Mouse (Mus musculus): Measurements from ENCODE around the gene Cnr1. TPM values are rescaled to one million over a fixed set of nuclear protein-coding genes. Genes with fewer than 3 reads are reported as not detected.

Cnr1 gene
- polyA plus RNA-seq, 1 experiment from 2014 or later: 4.6 TPM

DNA sequence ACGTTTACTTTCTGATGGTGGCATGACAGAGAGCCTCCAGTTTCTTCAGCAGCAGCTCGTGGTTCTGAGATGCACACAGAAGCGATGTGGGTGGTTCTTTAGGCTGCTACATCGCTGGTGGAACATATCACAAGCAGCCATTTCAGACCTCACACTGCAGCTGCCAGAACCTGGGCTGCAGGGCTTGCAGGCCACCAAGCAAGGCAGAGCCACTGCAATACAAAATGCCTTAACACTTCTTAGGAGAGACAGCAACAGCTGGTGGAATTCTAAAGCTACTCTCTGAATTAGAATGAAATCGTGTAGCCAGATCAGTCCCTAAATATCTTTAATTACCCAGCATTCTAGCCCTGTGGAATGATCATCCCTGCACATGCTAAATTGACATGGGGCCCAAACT is 3.6 kb upstream of the Cnr1 start:
- H3K27me3 ChIP-seq (ENCODE audit: low read depth, poor library complexity, severe bottlenecking): peaks cover 60% of the 10 kb centered on the region
- no peaks in the 10 kb centered on the region for H3K36me3 ChIP-seq
- DNase-seq (ENCODE audit: low spot score): no peak
- H3K4me1 ChIP-seq: peaks cover 27% of the 10 kb centered on the region
- 57% methylated on average over 5 of the region's 5 CpGs for WGBS
- H3K9me3 ChIP-seq (replicated peaks): no peaks in the 10 kb centered on the region
- H3K27ac ChIP-seq (replicated peaks): no peak overlapping the region
- no peak overlapping the region for H3K4me3 ChIP-seq

DNA sequence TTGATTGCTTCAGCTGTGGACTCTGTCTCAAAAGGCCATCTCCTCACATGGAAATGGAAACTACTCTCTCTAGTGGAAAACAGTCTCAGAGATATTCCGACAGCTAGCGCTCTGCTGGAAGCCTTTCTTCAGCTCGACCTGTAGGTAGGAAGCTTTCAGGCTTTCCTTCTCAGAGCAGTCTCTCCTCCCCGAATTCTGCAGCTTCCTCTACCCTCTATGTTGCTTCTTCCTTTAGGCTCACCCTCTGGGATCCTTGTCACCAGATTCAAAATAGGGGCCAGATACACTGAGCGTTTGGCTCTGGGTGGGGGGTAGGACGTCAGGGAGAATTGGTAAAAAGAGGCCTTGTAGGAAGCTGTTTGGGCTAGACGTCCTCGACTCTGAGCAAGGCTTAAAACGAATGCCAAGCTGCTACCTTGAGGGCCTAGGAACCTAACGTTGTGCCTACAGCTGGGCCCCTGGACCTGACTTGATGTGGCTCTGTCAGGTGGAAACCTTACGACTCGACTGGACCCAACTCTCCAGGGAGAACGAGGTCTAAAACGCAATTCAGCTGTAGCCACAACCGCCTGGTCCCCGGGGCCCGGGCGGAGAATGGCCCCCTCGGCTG is 1.1 kb upstream of the Cnr1 start:
- peak; percentile 62 for DNase-seq (ENCODE audit: low spot score)
- H3K36me3 ChIP-seq: no peaks in the 10 kb centered on the region
- peaks cover 76% of the 10 kb centered on the region for H3K27me3 ChIP-seq (ENCODE audit: low read depth, poor library complexity, severe bottlenecking)
- WGBS: under 1% methylated on average over 19 of the region's 19 CpGs
- peak overlapping the region; percentile 76 for H3K4me3 ChIP-seq
- H3K27ac ChIP-seq (replicated peaks): peak overlapping the region; percentile 87
- peaks cover 27% of the 10 kb centered on the region for H3K4me1 ChIP-seq
- no peaks in the 10 kb centered on the region for H3K9me3 ChIP-seq (replicated peaks)

DNA sequence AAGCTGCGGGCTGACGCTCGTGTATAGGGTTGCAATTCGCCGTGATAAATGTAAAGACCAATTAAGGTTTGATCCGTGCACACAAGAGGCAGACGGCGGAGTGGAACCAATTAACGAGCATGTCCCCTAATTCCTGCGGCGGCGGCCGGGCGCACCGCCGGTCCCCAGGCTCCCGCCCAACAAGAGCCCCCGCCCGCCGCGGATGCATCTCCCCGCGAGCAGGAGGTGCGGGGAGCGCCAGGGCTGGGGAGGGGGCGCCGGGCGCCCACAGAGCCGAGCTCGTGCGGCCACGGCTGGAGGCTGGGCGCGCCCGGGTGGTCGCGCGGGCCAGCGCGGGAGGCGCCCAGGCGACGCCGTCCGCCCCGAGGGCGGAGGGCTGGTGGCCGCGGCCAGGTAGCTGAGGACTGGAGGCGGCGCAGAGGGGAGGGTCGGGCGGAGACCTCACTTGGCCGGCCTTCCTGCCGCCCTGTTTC is 596 bp upstream of the Cnr1 start:
- H3K36me3 ChIP-seq: no peaks in the 10 kb centered on the region
- WGBS: under 1% methylated on average over 53 of the region's 55 CpGs
- H3K9me3 ChIP-seq (replicated peaks): no peaks in the 10 kb centered on the region
- H3K4me3 ChIP-seq: peak overlapping the region; percentile 76
- H3K27me3 ChIP-seq (ENCODE audit: low read depth, poor library complexity, severe bottlenecking): peaks cover 76% of the 10 kb centered on the region
- H3K4me1 ChIP-seq: peaks cover 27% of the 10 kb centered on the region
- DNase-seq (ENCODE audit: low spot score): no peak
- H3K27ac ChIP-seq (replicated peaks): peak overlapping the region; percentile 87

DNA sequence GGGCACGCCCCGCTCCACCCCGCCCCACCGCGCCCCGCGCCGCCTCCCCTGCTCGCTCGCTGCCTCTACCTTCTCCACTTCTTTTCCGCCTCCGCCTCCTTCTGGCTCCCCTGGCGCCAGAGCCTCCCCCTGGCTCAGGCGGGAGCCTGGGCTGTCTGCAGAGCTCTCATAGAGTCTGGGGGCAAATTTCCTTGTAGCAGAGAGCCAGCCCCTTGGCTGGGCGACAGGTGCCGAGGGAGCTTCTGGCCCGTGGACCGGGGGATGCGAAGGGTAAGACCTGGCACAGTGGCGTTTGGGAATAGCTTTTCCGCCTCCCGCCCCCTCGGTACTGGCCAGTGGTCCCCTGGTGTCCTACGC is 474 bp downstream of the Cnr1 start:
- no peaks in the 10 kb centered on the region for H3K9me3 ChIP-seq (replicated peaks)
- H3K36me3 ChIP-seq: no peaks in the 10 kb centered on the region
- DNase-seq (ENCODE audit: low spot score): no peak
- WGBS: under 1% methylated on average over 16 of the region's 24 CpGs
- peaks cover 72% of the 10 kb centered on the region for H3K27me3 ChIP-seq (ENCODE audit: low read depth, poor library complexity, severe bottlenecking)
- H3K4me1 ChIP-seq: peaks cover 27% of the 10 kb centered on the region
- H3K4me3 ChIP-seq: peak overlapping the region; percentile 76
- H3K27ac ChIP-seq (replicated peaks): peak overlapping the region; percentile 87

DNA sequence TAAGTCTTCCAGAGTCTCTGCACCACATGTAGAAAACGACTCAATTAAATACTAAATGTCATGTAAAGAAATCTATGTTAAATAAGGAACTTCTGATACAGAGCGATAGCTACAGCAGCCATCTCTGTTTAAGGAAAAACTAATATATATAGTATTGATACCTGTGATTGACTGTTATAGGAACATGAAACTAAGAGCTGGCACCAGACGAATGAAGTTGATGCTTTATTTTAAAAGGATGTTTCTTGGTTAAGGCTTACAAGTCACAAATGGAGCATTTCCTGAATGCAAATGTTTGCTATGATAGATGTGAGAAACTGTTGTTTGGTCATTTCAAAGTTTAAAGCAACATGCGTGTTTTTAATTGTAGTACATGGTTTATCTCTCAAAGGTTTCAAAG is 1.1 kb downstream of the Cnr1 start:
- Histone ChIP-seq H3K4me1 (peaks cover 27% of the 10 kb centered on the region), H3K4me3 (peak overlapping the region; percentile 76), H3K27ac (replicated peaks) (no peak overlapping the region), H3K36me3 (no peaks in the 10 kb centered on the region), H3K27me3 (ENCODE audit: low read depth, poor library complexity, severe bottlenecking) (peaks cover 66% of the 10 kb centered on the region), H3K9me3 (replicated peaks) (no peaks in the 10 kb centered on the region)
- no peak for DNase-seq (ENCODE audit: low spot score)
- 61% methylated on average over 4 of the region's 4 CpGs for WGBS

DNA sequence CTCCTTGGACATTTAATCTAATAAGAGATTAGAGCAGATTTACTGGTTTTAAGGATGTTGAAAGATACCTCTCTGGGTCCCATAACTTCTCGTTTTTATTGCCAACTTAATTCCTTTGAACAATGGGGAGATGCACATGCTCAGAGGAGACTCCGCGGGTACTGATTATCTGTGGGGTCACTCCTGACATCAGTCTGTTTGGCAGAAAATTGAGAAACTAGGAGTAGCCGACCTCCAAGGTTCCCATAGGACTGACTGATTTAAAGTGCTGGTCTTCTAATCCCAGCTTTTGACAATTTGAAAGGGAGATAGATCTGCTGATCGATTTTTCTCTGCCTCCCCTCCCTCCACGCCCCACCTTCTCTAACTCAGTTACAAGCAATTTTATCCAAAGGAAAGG is 1.6 kb downstream of the Cnr1 start:
- Histone ChIP-seq H3K4me3 (no peak overlapping the region), H3K27me3 (ENCODE audit: low read depth, poor library complexity, severe bottlenecking) (peaks cover 61% of the 10 kb centered on the region), H3K4me1 (peaks cover 27% of the 10 kb centered on the region), H3K27ac (replicated peaks) (no peak overlapping the region), H3K9me3 (replicated peaks) (no peaks in the 10 kb centered on the region), H3K36me3 (no peaks in the 10 kb centered on the region)
- WGBS: 49% methylated on average over 6 of the region's 6 CpGs
- DNase-seq (ENCODE audit: low spot score): no peak

DNA sequence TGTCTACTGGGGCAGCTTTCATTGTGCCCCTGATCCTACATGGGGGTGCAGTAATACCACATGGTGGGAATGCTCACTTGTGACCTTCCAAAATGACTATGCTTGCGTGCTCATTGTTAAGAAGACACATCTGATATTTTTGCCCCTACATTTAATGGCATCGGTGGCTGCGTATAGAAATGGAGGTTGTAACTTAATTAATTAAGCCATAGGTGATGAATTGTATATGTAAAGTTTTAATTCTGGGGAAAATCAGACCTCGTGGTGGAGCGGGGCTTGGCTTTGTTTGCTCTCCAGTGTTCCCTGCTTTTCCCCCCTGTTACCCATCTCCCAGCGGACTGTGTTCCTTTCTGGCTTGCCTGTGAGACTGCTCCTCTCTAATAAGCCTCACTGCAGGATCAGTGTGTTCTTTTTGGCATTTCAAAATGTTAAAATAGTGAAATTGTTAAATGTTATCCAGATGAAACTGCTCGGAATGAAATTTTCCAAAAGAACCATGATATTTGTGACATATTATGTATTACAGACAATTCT is 2.4 kb downstream of the Cnr1 start:
- peak; percentile 10 for DNase-seq (ENCODE audit: low spot score)

DNA sequence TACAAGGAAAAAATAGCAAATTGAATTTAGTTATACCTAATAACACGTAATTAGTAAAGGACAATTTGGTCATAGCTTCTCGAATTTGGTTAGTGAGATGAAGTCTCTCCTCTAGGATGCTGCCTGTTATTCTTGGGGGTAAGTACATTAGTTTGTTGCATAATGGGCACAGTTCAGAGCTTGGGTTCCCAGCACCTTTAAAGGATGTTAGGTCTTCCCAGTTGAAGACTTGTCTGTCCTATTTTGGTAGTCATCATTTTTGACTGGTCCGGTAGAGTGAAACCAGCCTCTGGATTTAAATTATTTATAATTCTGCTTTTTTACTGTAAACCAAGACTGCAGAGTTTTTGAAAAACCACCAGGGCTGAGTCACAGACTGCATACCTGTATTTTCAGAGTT is 3.3 kb downstream of the Cnr1 start:
- Histone ChIP-seq H3K4me1 (peaks cover 27% of the 10 kb centered on the region), H3K36me3 (no peaks in the 10 kb centered on the region), H3K9me3 (replicated peaks) (no peaks in the 10 kb centered on the region), H3K27ac (replicated peaks) (no peak overlapping the region), H3K4me3 (no peak overlapping the region), H3K27me3 (ENCODE audit: low read depth, poor library complexity, severe bottlenecking) (peaks cover 45% of the 10 kb centered on the region)
- DNase-seq (ENCODE audit: low spot score): peak; percentile 1
- 89% methylated on average over 3 of the region's 3 CpGs for WGBS

More for the DNA sequence above, 2.4 kb downstream of the Cnr1 start:
- peaks cover 53% of the 10 kb centered on the region for H3K27me3 ChIP-seq (ENCODE audit: low read depth, poor library complexity, severe bottlenecking)
- peak overlapping the region; percentile 24 for H3K4me3 ChIP-seq
- WGBS: 85% methylated on average over 7 of the region's 7 CpGs
- H3K36me3 ChIP-seq: no peaks in the 10 kb centered on the region
- no peaks in the 10 kb centered on the region for H3K9me3 ChIP-seq (replicated peaks)
- H3K27ac ChIP-seq (replicated peaks): no peak overlapping the region
- peaks cover 27% of the 10 kb centered on the region for H3K4me1 ChIP-seq

DNA sequence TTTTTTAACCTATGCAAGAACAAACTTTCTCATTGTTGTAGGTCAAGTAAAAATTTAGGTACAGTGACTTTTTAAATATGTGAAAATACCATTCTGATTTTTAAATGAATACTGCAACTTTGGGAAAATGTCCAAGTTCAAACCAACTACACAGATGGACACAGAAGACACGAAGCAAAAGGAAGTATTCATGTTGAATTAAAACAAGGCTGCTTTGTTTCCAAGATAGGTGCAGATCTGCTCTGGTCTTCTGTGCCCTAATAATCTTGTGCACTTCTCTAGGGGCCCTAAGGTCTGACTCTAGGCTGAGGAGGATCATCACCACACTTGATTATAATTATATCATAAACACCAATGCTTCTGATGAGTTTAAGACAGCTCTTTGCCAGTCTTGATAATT is 4.1 kb downstream of the Cnr1 start:
- Histone ChIP-seq H3K27me3 (ENCODE audit: low read depth, poor library complexity, severe bottlenecking) (peaks cover 37% of the 10 kb centered on the region), H3K4me1 (peaks cover 22% of the 10 kb centered on the region), H3K4me3 (no peak overlapping the region), H3K27ac (replicated peaks) (no peak overlapping the region), H3K9me3 (replicated peaks) (no peaks in the 10 kb centered on the region), H3K36me3 (no peaks in the 10 kb centered on the region)
- DNase-seq (ENCODE audit: low spot score): no peak
- WGBS: 83% methylated on average over 1 of the region's 1 CpGs

DNA sequence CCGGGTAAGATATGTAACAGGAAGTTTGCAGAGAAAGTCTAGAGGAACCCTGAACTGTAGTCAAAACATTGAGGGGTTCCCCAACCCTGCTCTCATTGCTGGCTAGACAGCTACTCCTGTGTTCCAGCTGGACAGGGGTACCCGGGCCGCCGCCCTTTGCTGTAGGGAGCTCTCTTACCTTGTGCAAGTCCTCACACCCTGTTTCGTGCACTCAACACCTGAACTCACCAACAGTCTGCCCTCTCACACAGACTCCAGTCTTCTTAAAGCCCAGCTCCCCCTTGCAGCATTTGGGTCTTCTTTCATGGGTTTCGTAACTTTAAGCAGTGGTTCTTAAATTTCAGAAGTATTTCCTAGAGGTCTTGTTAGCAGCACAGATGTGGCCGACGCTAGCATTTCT is 7.0 kb downstream of the Cnr1 start:
- WGBS: 86% methylated on average over 8 of the region's 8 CpGs
- H3K4me1 ChIP-seq: no peaks in the 10 kb centered on the region
- peaks cover 10% of the 10 kb centered on the region for H3K27me3 ChIP-seq (ENCODE audit: low read depth, poor library complexity, severe bottlenecking)
- H3K27ac ChIP-seq (replicated peaks): no peak overlapping the region
- H3K4me3 ChIP-seq: no peak overlapping the region
- DNase-seq (ENCODE audit: low spot score): no peak
- H3K36me3 ChIP-seq: no peaks in the 10 kb centered on the region
- H3K9me3 ChIP-seq (replicated peaks): no peaks in the 10 kb centered on the region

DNA sequence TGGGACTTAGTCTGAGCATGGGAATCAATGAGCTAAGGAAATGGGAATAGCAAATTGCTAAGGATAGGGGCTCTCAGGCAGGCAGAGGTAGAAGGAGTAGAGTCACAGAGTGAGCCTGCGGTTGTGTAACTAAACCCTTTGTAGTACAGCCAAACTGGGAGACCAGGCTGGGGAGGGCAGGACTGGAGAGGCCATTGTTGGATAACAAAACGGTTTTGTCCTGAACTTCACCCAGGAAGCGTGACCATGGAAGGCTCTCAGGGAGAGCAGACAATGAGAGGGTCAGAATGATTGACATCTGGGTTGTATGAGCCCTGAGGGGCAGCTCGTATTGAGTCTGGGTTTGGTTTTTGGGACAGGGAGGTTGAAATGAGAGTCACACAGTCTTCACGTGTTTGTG is 17.2 kb downstream of the Cnr1 start:
- DNase-seq (ENCODE audit: low spot score): peak; percentile 47
- peaks cover 13% of the 10 kb centered on the region for H3K36me3 ChIP-seq
- H3K27ac ChIP-seq (replicated peaks): 0 out of 2 replicates have a peak overlapping the region, but pooled peaks have one; percentile 5
- H3K4me3 ChIP-seq: no peak overlapping the region
- 25% methylated on average over 5 of the region's 5 CpGs for WGBS
- no peaks in the 10 kb centered on the region for H3K9me3 ChIP-seq (replicated peaks)
- H3K4me1 ChIP-seq: peaks cover 16% of the 10 kb centered on the region
- no peaks in the 10 kb centered on the region for H3K27me3 ChIP-seq (ENCODE audit: low read depth, poor library complexity, severe bottlenecking)

DNA sequence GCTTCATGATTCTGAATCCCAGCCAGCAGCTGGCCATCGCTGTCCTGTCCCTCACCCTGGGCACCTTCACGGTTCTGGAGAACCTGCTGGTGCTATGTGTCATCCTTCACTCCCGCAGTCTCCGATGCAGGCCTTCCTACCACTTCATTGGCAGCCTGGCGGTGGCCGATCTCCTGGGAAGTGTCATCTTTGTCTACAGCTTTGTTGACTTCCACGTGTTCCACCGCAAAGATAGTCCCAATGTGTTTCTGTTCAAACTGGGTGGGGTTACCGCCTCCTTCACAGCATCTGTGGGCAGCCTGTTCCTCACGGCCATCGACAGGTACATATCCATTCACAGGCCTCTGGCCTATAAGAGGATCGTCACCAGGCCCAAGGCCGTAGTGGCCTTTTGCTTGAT is 19.5 kb downstream of the Cnr1 start:
- peaks cover 16% of the 10 kb centered on the region for H3K4me1 ChIP-seq
- H3K9me3 ChIP-seq (replicated peaks): no peaks in the 10 kb centered on the region
- H3K4me3 ChIP-seq: no peak overlapping the region
- peaks cover 13% of the 10 kb centered on the region for H3K36me3 ChIP-seq
- no peaks in the 10 kb centered on the region for H3K27me3 ChIP-seq (ENCODE audit: low read depth, poor library complexity, severe bottlenecking)
- H3K27ac ChIP-seq (replicated peaks): no peak overlapping the region
- no peak for DNase-seq (ENCODE audit: low spot score)
- WGBS: 95% methylated on average over 13 of the region's 13 CpGs

DNA sequence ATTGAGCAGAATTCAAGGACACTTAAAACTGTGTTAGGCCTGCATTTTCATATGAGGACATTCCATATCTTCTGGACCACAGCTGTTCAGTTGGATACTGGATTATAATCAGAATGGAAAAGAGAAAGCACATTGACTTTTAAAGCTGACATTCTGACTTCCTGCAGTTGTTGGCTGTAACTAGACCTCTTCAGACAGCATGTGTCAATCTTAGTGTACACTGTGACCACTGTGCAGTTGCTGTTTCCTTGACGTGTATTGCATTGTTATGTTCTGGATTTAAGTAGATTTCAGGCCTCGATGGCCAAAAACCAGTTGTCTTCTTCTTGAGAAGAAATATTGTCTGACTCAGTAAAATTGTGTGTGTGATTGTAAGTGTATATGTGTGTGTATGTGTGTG is 21.3 kb downstream of the Cnr1 start:
- no peaks in the 10 kb centered on the region for H3K9me3 ChIP-seq (replicated peaks)
- H3K4me1 ChIP-seq: peaks cover 14% of the 10 kb centered on the region
- WGBS: 89% methylated on average over 2 of the region's 2 CpGs
- H3K27ac ChIP-seq (replicated peaks): no peak overlapping the region
- no peak for DNase-seq (ENCODE audit: low spot score)
- peaks cover 13% of the 10 kb centered on the region for H3K36me3 ChIP-seq
- no peaks in the 10 kb centered on the region for H3K27me3 ChIP-seq (ENCODE audit: low read depth, poor library complexity, severe bottlenecking)
- H3K4me3 ChIP-seq: no peak overlapping the region

All from midbrain, embryonic 10.5 days (tissue).